Mouse (Mus musculus): Measurements from ENCODE around the gene Tor4a. TPM values are rescaled to one million over a fixed set of nuclear protein-coding genes. Genes with fewer than 3 reads are reported as not detected.

Gene Tor4a
- polyA plus RNA-seq, 1 experiment: 21.8 TPM

DNA sequence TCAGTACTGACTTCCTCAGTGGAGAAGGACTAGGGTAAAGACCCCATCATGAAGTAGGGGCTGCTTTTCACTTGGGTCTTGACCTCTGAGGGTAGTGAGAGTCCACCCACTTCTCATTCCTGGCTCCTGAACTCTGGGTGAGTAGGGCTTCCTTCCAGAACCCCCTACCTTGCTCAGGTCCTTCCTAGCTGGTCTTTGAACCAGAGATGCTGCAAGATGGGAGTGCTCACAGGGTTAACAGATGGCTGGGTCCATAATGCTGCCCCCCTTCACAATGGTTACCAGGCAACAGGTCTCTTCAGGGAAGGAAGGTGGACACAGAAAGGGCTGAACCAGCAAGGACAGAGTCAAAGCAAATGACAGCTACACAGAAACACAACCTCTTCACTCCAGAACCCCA, 21.8 kb upstream of the Tor4a start, which contains the start of gene Fam166a:
Fam166a (plus strand) TSS at position 301 of the 400 bp plus-strand sequence.
- Histone ChIP-seq H3K27me3 (replicated peaks; ENCODE audit: control insufficient read depth, insufficient read depth, low read length) (no peaks in the 10 kb centered on the region), H3K36me3 (ENCODE audit: control insufficient read depth, insufficient read depth, low read length) (no peaks in the 10 kb centered on the region), H3K27ac (ENCODE audit: insufficient read depth, low read depth, low read length) (no peak within 1 kb of the TSS), H3K4me3 (ENCODE audit: insufficient read depth, low read depth, low read length) (no peak within 1 kb of the TSS), H3K4me1 (ENCODE audit: control insufficient read depth, insufficient read depth, low read length) (peaks cover 7% of the 10 kb centered on the region)
- no peak for TF ChIP-seq POLR2A (IDR thresholded peaks at IDR 0.05; ENCODE audit: low read depth, low read length)
- no peak for TF ChIP-seq CTCF (conservative IDR thresholded peaks at IDR 0.05; ENCODE audit: insufficient read depth, insufficient read length, low read depth, low read length)
- no peak for DNase-seq

DNA sequence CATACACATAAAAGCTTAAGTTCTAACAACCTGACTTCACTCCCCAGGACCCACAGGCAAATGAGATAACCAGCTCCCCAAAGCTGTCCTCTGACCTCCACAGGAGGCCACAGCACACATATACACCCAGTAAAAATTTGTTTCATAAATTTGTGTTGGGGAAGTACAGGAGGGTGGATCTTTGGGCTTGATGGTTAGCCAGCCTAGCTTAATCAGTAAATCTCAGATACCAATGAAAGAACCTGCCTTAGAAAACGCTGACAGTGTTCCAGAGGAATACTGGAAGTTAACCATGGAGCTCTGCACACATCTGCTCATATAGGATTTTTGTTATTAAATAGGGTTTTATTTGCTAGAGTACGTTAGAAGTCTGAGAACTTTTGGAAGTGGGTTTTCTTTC, 21.0 kb upstream of the Tor4a start:
- H3K27me3 ChIP-seq (replicated peaks; ENCODE audit: control insufficient read depth, insufficient read depth, low read length): no peaks in the 10 kb centered on the region
- 42% methylated on average over 2 of the region's 2 CpGs for WGBS
- H3K4me3 ChIP-seq (ENCODE audit: insufficient read depth, low read depth, low read length): no peak overlapping the region
- peak; percentile 71 for DNase-seq
- TF ChIP-seq CTCF (conservative IDR thresholded peaks at IDR 0.05; ENCODE audit: insufficient read depth, insufficient read length, low read depth, low read length) (no peak), POLR2A (IDR thresholded peaks at IDR 0.05; ENCODE audit: low read depth, low read length) (no peak)
- H3K27ac ChIP-seq (ENCODE audit: insufficient read depth, low read depth, low read length): no peak overlapping the region
- H3K36me3 ChIP-seq (ENCODE audit: control insufficient read depth, insufficient read depth, low read length): no peaks in the 10 kb centered on the region
- H3K4me1 ChIP-seq (ENCODE audit: control insufficient read depth, insufficient read depth, low read length): peaks cover 7% of the 10 kb centered on the region

DNA sequence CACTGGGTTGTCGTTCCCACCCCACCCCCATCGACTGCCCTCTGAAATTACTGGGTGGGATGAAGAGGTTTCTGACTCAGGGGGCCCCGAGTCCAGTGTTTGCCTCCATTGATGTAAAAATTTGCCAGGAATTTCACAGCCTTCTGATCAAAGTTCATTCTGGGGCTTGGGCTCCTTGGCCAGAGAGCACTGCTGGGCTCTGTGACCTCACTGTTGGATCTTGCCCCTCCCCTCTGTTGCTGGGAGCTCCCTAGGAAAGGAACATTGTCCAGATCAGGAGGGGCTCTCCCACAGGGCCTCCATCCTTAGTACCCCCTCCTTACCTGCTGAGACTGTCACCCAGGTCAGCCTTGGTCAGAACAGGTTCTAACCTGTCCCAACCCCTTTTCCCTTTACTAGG, 17.8 kb upstream of the Tor4a start, which contains the start of gene Stpg3:
Stpg3 (minus strand) TSS at position 194 of the 400 bp plus-strand sequence.
- no peak for TF ChIP-seq POLR2A (IDR thresholded peaks at IDR 0.05; ENCODE audit: low read depth, low read length)
- TF ChIP-seq CTCF (conservative IDR thresholded peaks at IDR 0.05; ENCODE audit: insufficient read depth, insufficient read length, low read depth, low read length): no peak
- Histone ChIP-seq H3K4me1 (ENCODE audit: control insufficient read depth, insufficient read depth, low read length) (peaks cover 22% of the 10 kb centered on the region), H3K36me3 (ENCODE audit: control insufficient read depth, insufficient read depth, low read length) (no peaks in the 10 kb centered on the region), H3K4me3 (ENCODE audit: insufficient read depth, low read depth, low read length) (no peak within 1 kb of the TSS), H3K27ac (ENCODE audit: insufficient read depth, low read depth, low read length) (peak within 1 kb of the TSS; percentile 3; the same call in 1 of the 2 replicates), H3K27me3 (replicated peaks; ENCODE audit: control insufficient read depth, insufficient read depth, low read length) (no peaks in the 10 kb centered on the region)
- peak; percentile 84 for DNase-seq
- 42% methylated on average over 3 of the region's 3 CpGs for WGBS

DNA sequence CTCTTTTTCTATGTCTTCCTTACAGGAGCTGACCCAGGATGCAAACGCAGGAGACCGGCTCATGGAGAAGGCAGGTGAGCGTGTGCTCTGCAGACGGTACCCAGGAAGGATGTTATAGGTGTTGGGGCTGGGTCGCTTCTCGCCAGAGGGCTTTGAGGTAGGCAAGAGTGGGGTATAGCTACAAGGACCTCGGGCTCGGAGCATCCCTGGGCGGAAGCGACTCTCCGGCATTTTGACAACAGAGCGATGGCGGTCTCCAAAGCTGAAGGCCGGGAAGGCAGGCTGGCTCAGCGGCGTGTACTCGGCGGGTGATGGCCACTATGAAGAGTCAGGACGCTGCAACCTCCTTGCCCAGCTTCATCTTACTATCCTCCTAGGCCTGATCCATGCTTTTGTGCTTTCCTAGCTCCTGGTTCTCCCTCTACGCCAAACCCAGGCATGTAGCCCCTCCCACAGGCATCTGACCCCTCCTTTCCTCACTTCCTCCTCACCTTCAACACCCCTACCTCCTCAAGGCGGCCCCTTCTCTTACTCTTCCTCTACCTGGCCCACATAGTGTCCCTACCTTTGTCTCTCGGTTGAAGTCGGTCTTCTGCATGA, 16.7 kb upstream of the Tor4a start:
- Histone ChIP-seq H3K27ac (ENCODE audit: insufficient read depth, low read depth, low read length) (no peak overlapping the region), H3K27me3 (replicated peaks; ENCODE audit: control insufficient read depth, insufficient read depth, low read length) (no peaks in the 10 kb centered on the region), H3K4me1 (ENCODE audit: control insufficient read depth, insufficient read depth, low read length) (peaks cover 22% of the 10 kb centered on the region), H3K36me3 (ENCODE audit: control insufficient read depth, insufficient read depth, low read length) (no peaks in the 10 kb centered on the region), H3K4me3 (ENCODE audit: insufficient read depth, low read depth, low read length) (no peak overlapping the region)
- TF ChIP-seq CTCF (conservative IDR thresholded peaks at IDR 0.05; ENCODE audit: insufficient read depth, insufficient read length, low read depth, low read length) (no peak), POLR2A (IDR thresholded peaks at IDR 0.05; ENCODE audit: low read depth, low read length) (no peak)
- no peak for DNase-seq
- WGBS: 74% methylated on average over 23 of the region's 23 CpGs

DNA sequence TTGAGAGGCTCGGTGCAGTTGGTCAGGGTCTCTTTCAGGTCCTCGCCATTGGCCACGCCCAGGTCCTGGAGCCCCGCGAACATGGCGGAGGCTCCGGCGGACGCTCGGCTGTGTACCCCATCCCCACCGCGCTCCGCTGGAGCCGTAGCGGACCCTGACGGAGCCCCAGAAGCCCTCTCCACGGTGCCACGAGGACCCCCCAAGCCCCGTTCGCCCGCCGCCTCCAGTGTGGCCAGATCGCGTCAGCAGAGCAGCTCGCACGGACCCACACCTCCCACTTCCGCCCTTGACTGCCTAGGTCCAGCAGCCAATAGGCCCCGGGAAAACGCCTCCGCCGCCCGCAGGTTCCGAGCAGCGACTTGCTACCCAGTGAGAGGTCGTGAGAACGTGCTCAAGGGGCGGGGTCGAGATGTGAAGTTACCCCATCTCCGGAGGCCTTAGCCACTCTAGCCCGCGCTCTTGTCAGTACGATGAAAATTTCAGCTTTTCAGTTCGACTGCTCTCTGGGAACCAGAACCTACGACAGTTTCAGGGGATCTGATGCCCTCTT, 14.5 kb upstream of the Tor4a start, which contains the start of gene Nelfb:
Nelfb (minus strand) TSS at position 369 of the 550 bp plus-strand sequence.
- H3K27me3 ChIP-seq (replicated peaks; ENCODE audit: control insufficient read depth, insufficient read depth, low read length): no peaks in the 10 kb centered on the region
- peaks cover 31% of the 10 kb centered on the region for H3K4me1 ChIP-seq (ENCODE audit: control insufficient read depth, insufficient read depth, low read length)
- whole genome bisulfite sequencing: under 1% methylated on average over 44 of the region's 44 CpGs
- H3K27ac ChIP-seq (ENCODE audit: insufficient read depth, low read depth, low read length): peak within 1 kb of the TSS; percentile 92
- peak within 1 kb of the TSS; percentile 95 for H3K4me3 ChIP-seq (ENCODE audit: insufficient read depth, low read depth, low read length)
- DNase-seq: peak; percentile 95
- TF ChIP-seq POLR2A (IDR thresholded peaks at IDR 0.05; ENCODE audit: low read depth, low read length) (peak; percentile 43), CTCF (conservative IDR thresholded peaks at IDR 0.05; ENCODE audit: insufficient read depth, insufficient read length, low read depth, low read length) (no peak)
- no peaks in the 10 kb centered on the region for H3K36me3 ChIP-seq (ENCODE audit: control insufficient read depth, insufficient read depth, low read length)

DNA sequence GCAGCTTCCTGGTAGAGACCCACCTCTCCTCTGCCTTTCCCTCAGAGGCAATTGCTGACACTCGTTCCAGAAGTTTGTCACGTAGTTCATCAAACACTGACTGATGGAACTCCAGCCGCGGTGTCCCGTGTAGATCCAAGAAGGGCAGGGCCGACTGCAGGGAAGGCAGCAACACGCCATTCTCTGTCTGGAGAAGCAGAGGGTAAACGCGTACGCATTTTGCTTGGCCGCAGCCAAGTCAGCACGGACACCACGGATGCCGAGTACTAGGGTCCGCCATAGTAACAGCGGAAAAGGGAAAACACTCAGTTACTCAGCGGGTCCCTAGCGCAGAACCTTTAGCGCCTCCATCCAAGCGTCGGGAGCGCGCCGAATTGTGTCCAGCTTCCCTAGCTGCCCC, 14.0 kb upstream of the Tor4a start:
- no peak for TF ChIP-seq POLR2A (IDR thresholded peaks at IDR 0.05; ENCODE audit: low read depth, low read length)
- TF ChIP-seq CTCF (conservative IDR thresholded peaks at IDR 0.05; ENCODE audit: insufficient read depth, insufficient read length, low read depth, low read length): no peak
- Histone ChIP-seq H3K4me1 (ENCODE audit: control insufficient read depth, insufficient read depth, low read length) (peaks cover 31% of the 10 kb centered on the region), H3K4me3 (ENCODE audit: insufficient read depth, low read depth, low read length) (peak overlapping the region; percentile 95), H3K27me3 (replicated peaks; ENCODE audit: control insufficient read depth, insufficient read depth, low read length) (no peaks in the 10 kb centered on the region), H3K36me3 (ENCODE audit: control insufficient read depth, insufficient read depth, low read length) (no peaks in the 10 kb centered on the region), H3K27ac (ENCODE audit: insufficient read depth, low read depth, low read length) (peak overlapping the region; percentile 92)
- DNase-seq: no peak
- under 1% methylated on average over 24 of the region's 24 CpGs for WGBS

DNA sequence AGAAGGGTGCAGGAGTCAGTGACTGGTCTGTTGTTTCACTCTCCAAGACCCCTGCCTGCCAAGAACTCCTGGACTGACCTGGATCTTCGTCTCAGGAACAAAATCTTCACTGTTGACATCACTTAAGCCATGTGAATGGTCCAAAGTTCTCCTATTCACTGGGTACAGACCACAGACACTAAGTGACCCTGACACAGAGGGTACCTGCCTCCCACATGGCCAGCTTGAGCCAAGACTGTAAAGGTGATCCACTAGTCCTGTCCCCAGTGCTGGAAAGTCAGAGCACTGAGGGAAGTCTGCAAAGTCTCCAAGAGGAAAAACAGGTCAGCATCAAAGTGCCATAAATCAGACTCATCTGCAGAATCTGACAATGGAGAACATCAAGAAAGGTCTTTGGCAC, 10.9 kb upstream of the Tor4a start:
- no peak overlapping the region for H3K27ac ChIP-seq (ENCODE audit: insufficient read depth, low read depth, low read length)
- DNase-seq: peak; percentile 55
- peaks cover 4% of the 10 kb centered on the region; the same call in 1 of the 2 replicates for H3K36me3 ChIP-seq (ENCODE audit: control insufficient read depth, insufficient read depth, low read length)
- no peak overlapping the region for H3K4me3 ChIP-seq (ENCODE audit: insufficient read depth, low read depth, low read length)
- WGBS: 44% methylated on average over 1 of the region's 1 CpGs
- peaks cover 24% of the 10 kb centered on the region; the same call in 1 of the 2 replicates for H3K4me1 ChIP-seq (ENCODE audit: control insufficient read depth, insufficient read depth, low read length)
- H3K27me3 ChIP-seq (replicated peaks; ENCODE audit: control insufficient read depth, insufficient read depth, low read length): no peaks in the 10 kb centered on the region
- TF ChIP-seq POLR2A (IDR thresholded peaks at IDR 0.05; ENCODE audit: low read depth, low read length) (no peak), CTCF (conservative IDR thresholded peaks at IDR 0.05; ENCODE audit: insufficient read depth, insufficient read length, low read depth, low read length) (no peak)

Data from kidney, adult 2 months (tissue).